Mouse (Mus musculus): Measurements from ENCODE around the gene Dpp6.

DNA sequence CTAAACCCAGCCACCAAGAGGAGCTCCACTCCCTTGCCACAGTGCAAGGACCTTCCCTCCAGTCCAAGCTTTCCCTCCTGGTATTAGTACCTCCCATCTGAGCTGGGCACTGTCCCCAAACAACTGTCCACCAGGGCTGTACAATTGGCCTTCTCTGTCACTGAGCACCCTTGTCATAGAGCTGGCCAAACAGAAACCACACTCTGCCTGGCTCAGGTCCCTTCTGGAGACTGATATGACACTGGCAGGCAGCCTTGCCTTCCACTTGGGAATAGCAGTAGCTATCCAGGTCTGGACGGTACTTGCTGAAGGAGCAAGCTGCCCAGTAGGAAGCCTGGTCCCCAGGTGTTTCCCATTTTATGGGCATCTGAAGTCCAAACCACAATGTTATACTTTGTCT lies 806.9 kb downstream of the Dpp6 start:
- no peak for TF ChIP-seq CTCF (IDR thresholded peaks at IDR 0.05; ENCODE audit: control insufficient read depth, insufficient read depth, insufficient read length)
- TF ChIP-seq MYOD1 (IDR thresholded peaks at IDR 0.05; ENCODE audit: control insufficient read depth, insufficient read length, low read depth): no peak
- TF ChIP-seq MAX (IDR thresholded peaks at IDR 0.05): no peak
- TF ChIP-seq MYOG (IDR thresholded peaks at IDR 0.05; ENCODE audit: control insufficient read depth, extremely low read depth, insufficient read length): no peak
- no peak for TF ChIP-seq CEBPB (IDR thresholded peaks at IDR 0.05; ENCODE audit: low read depth)
- no peak for TF ChIP-seq USF1 (IDR thresholded peaks at IDR 0.05; ENCODE audit: low read depth)

Data from C2C12 (cell line).